Mouse (Mus musculus) hindbrain, embryonic 14.5 days (tissue): ENCODE data around the gene Nmnat2. TPM values are rescaled to one million over a fixed set of nuclear protein-coding genes. Genes with fewer than 3 reads are reported as not detected.
A peak's percentile ranks its signal among the peaks of the same experiment; 100 is the strongest.

Experiments used
- ATAC-seq: fragments of 200-750 bp; cut with Nextera tagmentation; 2 replicates; pipeline ENCODE4 v1.8.0; 2017; ENCODE audit warnings: moderate number of reproducible peaks, mild to moderate bottlenecking, moderate TSS enrichment, moderate library complexity; ENCODE audit not compliant: low FRiP score
- DNase-seq: peaks from one replicate; pipeline ENCODE4 v3.0.0-alpha.2; 2015; ENCODE audit warnings: low spot score
- H3K27ac ChIP-seq: fragments of 300-500 bp; sonication (generic); 2 replicates; pipeline ENCODE4 v1.5.1; 2014; ENCODE audit warnings: mild to moderate bottlenecking, moderate library complexity
- H3K27me3 ChIP-seq: fragments of 300-500 bp; sonication (generic); 2 replicates; pipeline ENCODE4 v1.6.1; 2014; ENCODE audit warnings: mild to moderate bottlenecking, low read length, mixed read lengths; ENCODE audit not compliant: control insufficient read depth, insufficient read depth
- H3K36me3 ChIP-seq: fragments of 300-500 bp; sonication (generic); replicated peaks from 2 replicates; pipeline ENCODE4 v1.6.1; 2014; ENCODE audit not compliant: control insufficient read depth, insufficient read depth
- H3K4me1 ChIP-seq: fragments of 300-500 bp; sonication (generic); replicated peaks from 2 replicates; pipeline ENCODE4 v1.6.1; 2014; ENCODE audit warnings: antibody characterized with exemption, low read length, mixed read lengths; ENCODE audit not compliant: control insufficient read depth, insufficient read depth
- H3K4me2 ChIP-seq: fragments of 300-500 bp; sonication (generic); replicated peaks from 2 replicates; pipeline ENCODE4 v1.6.1; 2014; ENCODE audit warnings: mild to moderate bottlenecking, moderate library complexity
- H3K4me3 ChIP-seq: fragments of 300-500 bp; sonication (generic); replicated peaks from 2 replicates; pipeline ENCODE4 v1.5.1; 2014; ENCODE audit warnings: mild to moderate bottlenecking, low read length
- H3K9ac ChIP-seq: fragments of 300-500 bp; sonication (generic); 2 replicates; pipeline ENCODE4 v1.6.1; 2014
- H3K9me3 ChIP-seq: fragments of 300-500 bp; sonication (generic); 2 replicates; pipeline ENCODE4 v1.6.1; 2016; ENCODE audit warnings: low read length; ENCODE audit not compliant: control insufficient read depth
- WGBS: fragments of 180-500 bp; shearing (Covaris S2); extraction: QIAGEN DNeasy Blood & Tissue Kit; methylation state at CpG from one replicate; pipeline ENCODE4 v1.1.7; 2014; 5-methylcytosine and 5-hydroxymethylcytosine counted together
- polyA plus RNA-seq: library from polyadenylated mRNA; unstranded; fragments of >200 nt; fragmentation: Nextera tagmentation; extraction: Ambion mirVana; gene quantifications from 2 replicates; pipeline ENCODE4 v1.2.1, GENCODE M21; 2014

The Nmnat2 gene
- 81.6 and 84.7 TPM in 2 replicates for polyA plus RNA-seq

- Histone ChIP-seq H3K9me3 (no peaks in the 10 kb centered on the region), H3K4me2 (peak within 1 kb of the TSS; percentile 81), H3K27me3 (0 out of 2 replicates have a peak, but pooled peaks cover 4% of the 10 kb centered on the region), H3K4me3 (peak within 1 kb of the TSS; percentile 61), H3K36me3 (no peaks in the 10 kb centered on the region), H3K27ac (peak within 1 kb of the TSS; percentile 94), H3K4me1 (peaks cover 17% of the 10 kb centered on the region), H3K9ac (peak within 1 kb of the TSS; percentile 69)
- DNase-seq (peak; percentile 84), ATAC-seq (peak; percentile 92)
- under 1% methylated on average over 41 of the region's 42 CpGs for WGBS
Observed at GRCm38 (mm10) chr1:152954821-152955523, at the start of gene Nmnat2. Gene Nmnat2 (plus strand): TSS chr1:152954993.

GRCm38 (mm10) chr1:152913483-152914460 lies 41.0 kb upstream of the Nmnat2 start:
- DNase-seq (no peak), ATAC-seq (no peak)
- no peak overlapping the region for H3K4me3 ChIP-seq
- no peaks in the 10 kb centered on the region for H3K4me1 ChIP-seq
- H3K27me3 ChIP-seq: no peaks in the 10 kb centered on the region
- H3K36me3 ChIP-seq: no peaks in the 10 kb centered on the region
- 83% methylated on average over 6 of the region's 6 CpGs for WGBS
- no peak overlapping the region for H3K4me2 ChIP-seq
- no peak overlapping the region for H3K9ac ChIP-seq
- H3K9me3 ChIP-seq: no peaks in the 10 kb centered on the region
- no peak overlapping the region for H3K27ac ChIP-seq

GRCm38 (mm10) chr1:152915766-152916165 lies 39.0 kb upstream of the Nmnat2 start:
- H3K36me3 ChIP-seq: no peaks in the 10 kb centered on the region
- H3K4me2 ChIP-seq: no peak overlapping the region
- DNase-seq (no peak), ATAC-seq (no peak)
- no peak overlapping the region for H3K4me3 ChIP-seq
- no peaks in the 10 kb centered on the region for H3K4me1 ChIP-seq
- H3K9ac ChIP-seq: no peak overlapping the region
- H3K9me3 ChIP-seq: no peaks in the 10 kb centered on the region
- H3K27me3 ChIP-seq: no peaks in the 10 kb centered on the region
- no peak overlapping the region for H3K27ac ChIP-seq
- 42% methylated on average over 5 of the region's 5 CpGs for WGBS

DNA sequence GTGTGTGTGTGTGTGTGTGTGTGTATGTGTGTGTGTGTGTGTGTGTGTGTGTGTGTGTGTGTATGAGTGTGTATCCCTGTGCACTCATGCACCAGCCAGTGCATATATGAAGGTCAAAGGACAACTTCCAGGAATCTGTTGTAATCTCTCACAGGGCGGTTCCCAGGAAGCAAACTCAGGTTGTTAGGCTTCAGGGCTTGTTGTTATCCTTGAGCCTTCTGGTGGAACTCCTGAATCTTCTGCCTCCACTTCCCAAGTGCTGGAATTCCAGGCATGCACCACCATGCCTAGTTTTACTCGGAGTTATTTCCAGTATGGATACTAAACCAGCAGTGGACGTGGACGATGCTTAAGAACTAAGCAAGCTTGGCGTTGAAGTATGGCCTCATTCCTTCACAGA lies 37.9 kb upstream of the Nmnat2 start:
- Histone ChIP-seq H3K27me3 (no peaks in the 10 kb centered on the region), H3K9ac (no peak overlapping the region), H3K27ac (no peak overlapping the region), H3K4me1 (no peaks in the 10 kb centered on the region), H3K4me2 (no peak overlapping the region), H3K36me3 (no peaks in the 10 kb centered on the region), H3K9me3 (no peaks in the 10 kb centered on the region), H3K4me3 (no peak overlapping the region)
- ATAC-seq (no peak), DNase-seq (no peak)
- WGBS: 85% methylated on average over 5 of the region's 5 CpGs

DNA sequence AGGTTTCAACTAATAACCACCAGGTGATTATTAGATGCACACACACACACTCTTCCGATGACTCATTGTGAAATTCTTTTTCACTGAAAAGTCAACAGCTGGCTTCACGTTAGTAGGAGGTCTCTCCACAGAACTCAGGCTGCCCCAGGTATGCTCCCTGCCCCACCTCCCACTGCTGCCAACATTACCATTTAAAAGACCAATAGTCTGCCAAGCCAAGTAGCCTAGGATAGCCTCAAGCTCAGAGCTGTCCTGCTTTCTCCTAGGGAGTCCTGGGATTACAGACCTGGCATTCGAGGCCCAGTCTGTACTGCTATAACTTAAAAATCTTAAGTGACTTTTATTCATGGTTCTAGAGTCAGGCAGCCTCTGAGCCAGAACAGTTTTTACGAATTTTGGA lies 37.2 kb upstream of the Nmnat2 start:
- H3K4me3 ChIP-seq: no peak overlapping the region
- no peak for DNase-seq
- H3K36me3 ChIP-seq: no peaks in the 10 kb centered on the region
- H3K9me3 ChIP-seq: no peaks in the 10 kb centered on the region
- H3K27ac ChIP-seq: no peak overlapping the region
- no peak overlapping the region for H3K4me2 ChIP-seq
- no peak overlapping the region for H3K9ac ChIP-seq
- WGBS: 75% methylated on average over 4 of the region's 4 CpGs
- H3K4me1 ChIP-seq: no peaks in the 10 kb centered on the region
- ATAC-seq: no peak
- no peaks in the 10 kb centered on the region for H3K27me3 ChIP-seq

- WGBS: 87% methylated on average over 3 of the region's 3 CpGs
- H3K4me1 ChIP-seq: no peaks in the 10 kb centered on the region
- no peak overlapping the region for H3K27ac ChIP-seq
Observed at GRCm38 (mm10) chr1:152921786-152922185, 33.0 kb upstream of the Nmnat2 start.

DNA sequence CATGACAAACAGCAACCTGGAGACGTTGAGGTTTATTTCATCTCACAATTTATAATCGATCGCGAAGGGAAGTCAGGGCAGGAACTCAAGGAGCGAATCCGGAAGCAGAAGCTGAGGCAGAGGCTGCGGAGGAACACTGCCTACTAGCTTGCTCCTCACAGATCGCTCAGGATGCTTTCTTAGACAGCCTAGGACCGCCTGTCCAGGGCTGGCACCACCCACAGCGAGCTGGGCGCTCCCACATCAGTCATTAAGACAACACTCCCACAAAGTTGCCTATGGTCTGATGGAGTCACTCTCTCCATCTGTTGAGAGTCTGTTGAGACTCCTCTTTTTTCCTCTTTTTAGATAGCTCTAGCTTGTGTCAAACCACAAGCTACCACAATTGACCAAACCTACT lies 20.8 kb upstream of the Nmnat2 start:
- DNase-seq (no peak), ATAC-seq (no peak)
- Histone ChIP-seq H3K36me3 (no peaks in the 10 kb centered on the region), H3K9me3 (no peaks in the 10 kb centered on the region), H3K27me3 (no peaks in the 10 kb centered on the region), H3K4me1 (no peaks in the 10 kb centered on the region), H3K4me2 (no peak overlapping the region), H3K9ac (no peak overlapping the region), H3K4me3 (no peak overlapping the region), H3K27ac (no peak overlapping the region)
- WGBS: 48% methylated on average over 11 of the region's 11 CpGs

More at GRCm38 (mm10) chr1:152921786-152922185, 33.0 kb upstream of the Nmnat2 start:
- ATAC-seq (no peak), DNase-seq (no peak)
- no peaks in the 10 kb centered on the region for H3K36me3 ChIP-seq
- H3K4me2 ChIP-seq: no peak overlapping the region
- no peak overlapping the region for H3K9ac ChIP-seq
- H3K9me3 ChIP-seq: no peaks in the 10 kb centered on the region
- H3K4me3 ChIP-seq: no peak overlapping the region
- no peaks in the 10 kb centered on the region for H3K27me3 ChIP-seq

DNA sequence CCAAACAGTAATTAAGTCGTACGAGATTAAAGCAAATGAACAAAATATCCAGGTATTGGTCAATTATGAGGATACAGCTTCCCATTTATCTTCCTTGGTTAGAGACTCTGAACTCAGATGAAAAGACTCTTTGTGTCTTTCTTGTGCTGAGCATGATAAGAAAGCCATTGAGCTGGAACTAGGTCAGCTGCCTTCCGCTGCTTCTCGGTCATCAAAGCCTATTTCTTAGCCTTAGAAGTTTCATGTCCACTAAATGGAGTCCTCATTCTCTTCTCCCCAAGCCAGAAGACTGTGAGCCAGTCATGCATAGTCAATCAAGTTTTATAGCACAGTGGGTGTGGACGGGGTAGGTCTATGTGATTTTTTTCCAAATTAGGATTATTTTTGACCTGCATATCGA lies 19.3 kb upstream of the Nmnat2 start:
- 54% methylated on average over 6 of the region's 6 CpGs for WGBS
- ATAC-seq (no peak), DNase-seq (no peak)
- Histone ChIP-seq H3K36me3 (no peaks in the 10 kb centered on the region), H3K4me2 (no peak overlapping the region), H3K4me3 (no peak overlapping the region), H3K27me3 (no peaks in the 10 kb centered on the region), H3K27ac (no peak overlapping the region), H3K9me3 (no peaks in the 10 kb centered on the region), H3K4me1 (no peaks in the 10 kb centered on the region), H3K9ac (no peak overlapping the region)

DNA sequence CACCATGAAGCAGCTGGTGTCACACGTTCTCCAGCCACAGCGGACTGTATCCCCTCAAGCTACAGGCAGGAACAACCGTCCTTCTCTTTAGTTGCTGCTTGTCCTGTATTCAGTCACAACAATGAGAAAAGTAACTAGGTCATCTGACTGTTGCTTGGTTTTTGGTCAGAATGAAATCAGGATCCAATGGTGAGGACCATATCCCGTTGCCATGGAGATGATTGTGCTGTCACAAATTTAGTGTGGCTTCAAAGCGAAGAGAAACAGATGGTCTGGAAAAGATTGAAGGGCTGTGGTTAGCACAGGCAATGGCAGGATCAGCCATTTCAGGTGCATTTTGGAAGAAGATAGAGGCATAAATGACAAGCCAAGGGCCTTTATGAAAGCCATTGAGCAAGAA lies 18.4 kb upstream of the Nmnat2 start:
- H3K9me3 ChIP-seq: no peaks in the 10 kb centered on the region
- ATAC-seq (no peak), DNase-seq (no peak)
- no peaks in the 10 kb centered on the region for H3K27me3 ChIP-seq
- H3K4me1 ChIP-seq: no peaks in the 10 kb centered on the region
- no peak overlapping the region for H3K27ac ChIP-seq
- H3K4me2 ChIP-seq: no peak overlapping the region
- 68% methylated on average over 5 of the region's 5 CpGs for WGBS
- no peak overlapping the region for H3K9ac ChIP-seq
- H3K4me3 ChIP-seq: no peak overlapping the region
- H3K36me3 ChIP-seq: no peaks in the 10 kb centered on the region
